Comparison of ENCODE assay signal across 8 mouse cellular contexts in genomic region chr7:90457517-90457916, GRCm38 (mm10). TPM values are rescaled to one million over a fixed set of nuclear protein-coding genes. Genes with fewer than 3 reads are reported as not detected.
DNase-seq lines count a peak whose midpoint lies in the region; ATAC-seq and TF ChIP-seq lines count a peak whose summit lies in the region.

No protein-coding gene starts in this region.

- peak overlapping the region; percentile 62 for H3K9ac ChIP-seq in heart, embryonic 15.5 days
- H3K9ac ChIP-seq in liver, embryonic 14.5 days (replicated peaks), result peak overlapping the region; percentile 76
- H3K9ac ChIP-seq in stomach, embryonic 15.5 days, result peak overlapping the region; percentile 68

- H3K4me2 ChIP-seq in heart, embryonic 15.5 days, result peak overlapping the region; percentile 77
- H3K4me2 ChIP-seq in liver, embryonic 14.5 days (ENCODE audit: low read depth), result peak overlapping the region; percentile 93
- H3K4me2 ChIP-seq in stomach, embryonic 15.5 days, result peak overlapping the region; percentile 82

- H3K36me3 ChIP-seq in heart, embryonic 15.5 days, result peaks cover 14% of the 10 kb centered on the region
- H3K36me3 ChIP-seq in liver, embryonic 14.5 days (replicated peaks; ENCODE audit: control insufficient read depth, insufficient read depth, low read depth), result peaks cover 5% of the 10 kb centered on the region; the same call in 1 of the 2 replicates
- peaks cover 3% of the 10 kb centered on the region; the same call in 1 of the 2 replicates for H3K36me3 ChIP-seq in stomach, embryonic 15.5 days

- peaks cover 7% of the 10 kb centered on the region; the same call in 1 of the 2 replicates for H3K4me1 ChIP-seq in lung, adult 2 months (ENCODE audit: control insufficient read depth, insufficient read depth, low read length)
- H3K4me1 ChIP-seq in brown adipose tissue, adult 24 weeks (ENCODE audit: control insufficient read depth, insufficient read depth, insufficient read length, low read length), result no peaks in the 10 kb centered on the region; the same call in 1 of the 2 replicates
- H3K4me1 ChIP-seq in heart, embryonic 15.5 days (replicated peaks), result peaks cover 11% of the 10 kb centered on the region
- H3K4me1 ChIP-seq in liver, embryonic 14.5 days (replicated peaks; ENCODE audit: control insufficient read depth in 2 of 2, insufficient read depth in 2 of 2, low read length in 1 of 2), result peaks cover 9 to 13% of the 10 kb centered on the region in 2 experiments; a peak in 3 of 4 replicates
- H3K4me1 ChIP-seq in stomach, embryonic 15.5 days, result peaks cover 6% of the 10 kb centered on the region; the same call in 1 of the 2 replicates

- WGBS in lung, adult 2 months, result 6% methylated on average over 10 of the region's 10 CpGs
- 10% methylated on average over 10 of the region's 10 CpGs for WGBS in heart, embryonic 15.5 days
- WGBS in liver, embryonic 14.5 days (ENCODE audit: insufficient replicate concordance), result 5% methylated on average over 10 of the region's 10 CpGs
- WGBS in stomach, embryonic 15.5 days, result 10% methylated on average over 10 of the region's 10 CpGs

- TF ChIP-seq POLR2A in lung, adult 2 months (IDR thresholded peaks at IDR 0.05; ENCODE audit: borderline replicate concordance, extremely low read depth, low read depth, low read length), result no peak

- peak overlapping the region; percentile 59 for H3K4me3 ChIP-seq in lung, adult 2 months (replicated peaks; ENCODE audit: extremely low read depth, low read depth, low read length)
- H3K4me3 ChIP-seq in brown adipose tissue, adult 24 weeks (ENCODE audit: insufficient read depth, low read depth, low read length), result peak overlapping the region; percentile 81
- H3K4me3 ChIP-seq in heart, embryonic 15.5 days, result peak overlapping the region; percentile 58
- H3K4me3 ChIP-seq in liver, embryonic 14.5 days (ENCODE audit: insufficient read depth in 1 of 2, low read depth in 2 of 2, low read length in 2 of 2), result peak overlapping the region; percentile 71 to 74
- peak overlapping the region; percentile 88 for H3K4me3 ChIP-seq in stomach, embryonic 15.5 days (replicated peaks)

- peak; percentile 58 for ATAC-seq in heart, embryonic 15.5 days (replicated peaks; ENCODE audit: insufficient number of reproducible peaks, insufficient read depth, low FRiP score, low read depth)
- peak; percentile 15 for ATAC-seq in liver, embryonic 14.5 days (ENCODE audit: insufficient read depth)
- ATAC-seq in stomach, embryonic 15.5 days (ENCODE audit: insufficient read depth, low FRiP score, low read depth), result peak; percentile 19; the same call in 1 of the 2 replicates
- ATAC-seq in monocyte, adult 5-6 weeks (replicated peaks; ENCODE audit: insufficient number of reproducible peaks, low FRiP score, low TSS enrichment, poor library complexity, severe bottlenecking), result no peak

- H3K9me3 ChIP-seq in heart, embryonic 15.5 days (replicated peaks), result no peaks in the 10 kb centered on the region
- H3K9me3 ChIP-seq in liver, embryonic 14.5 days (ENCODE audit: control insufficient read depth, low read length), result no peaks in the 10 kb centered on the region
- H3K9me3 ChIP-seq in stomach, embryonic 15.5 days, result no peaks in the 10 kb centered on the region

- DNase-seq in lung, adult 2 months, result peak; percentile 22
- no peak for DNase-seq in lung, postnatal 25 days (ENCODE audit: low spot score)
- no peak for DNase-seq in liver, embryonic 14.5 days (ENCODE audit: low read depth in 3 of 3, low spot score in 3 of 3)
- no peak for DNase-seq in right cerebral cortex, adult 2 months (ENCODE audit: low spot score in 2 of 2)

- H3K27me3 ChIP-seq in heart, embryonic 15.5 days, result peaks cover 6% of the 10 kb centered on the region
- no peaks in the 10 kb centered on the region for H3K27me3 ChIP-seq in liver, embryonic 14.5 days (ENCODE audit: control insufficient read depth, insufficient read depth, low read length)
- H3K27me3 ChIP-seq in stomach, embryonic 15.5 days (replicated peaks), result no peaks in the 10 kb centered on the region

- peak overlapping the region; percentile 73 for H3K27ac ChIP-seq in brown adipose tissue, adult 24 weeks (replicated peaks; ENCODE audit: low read depth, low read length)
- H3K27ac ChIP-seq in heart, embryonic 15.5 days, result peak overlapping the region; percentile 87
- peak overlapping the region; percentile 57 for H3K27ac ChIP-seq in liver, embryonic 14.5 days
- H3K27ac ChIP-seq in stomach, embryonic 15.5 days, result peak overlapping the region; percentile 93

- TF ChIP-seq CTCF in lung, adult 2 months (IDR thresholded peaks at IDR 0.05; ENCODE audit: insufficient read depth, low read length), result no peak
- no peak; the same call in 1 of the 2 replicates for TF ChIP-seq CTCF in liver, embryonic 14.5 days (IDR thresholded peaks at IDR 0.05; ENCODE audit: low read depth)

- TF ChIP-seq EP300 in liver, embryonic 14.5 days (IDR thresholded peaks at IDR 0.05; ENCODE audit: low read depth), result no peak

RNA-seq across cellular contexts. Expression of gene Tmem126a, which starts 0.5 kb away (rescaled TPM):
- polyA plus RNA-seq in lung, adult 2 months (2012; rRNA removed), result 6.8 and 13.8 TPM in 2 replicates
- polyA plus RNA-seq in brown adipose tissue, adult 24 weeks (2012; ENCODE audit: insufficient read depth, insufficient read length, missing spikeins), result 177 and 191 TPM in 2 replicates
- polyA plus RNA-seq in heart, embryonic 15.5 days (2015; fragmentation: Nextera tagmentation; extraction: Ambion mirVana), result 104 and 119 TPM in 2 replicates
- polyA plus RNA-seq in liver, embryonic 14.5 days (2012; rRNA removed), result 13.3 and 17.0 TPM in 2 replicates
- polyA plus RNA-seq in liver, embryonic 14.5 days (2014; fragmentation: Nextera tagmentation; extraction: Ambion mirVana), result 45.9 and 47.7 TPM in 2 replicates
- polyA plus RNA-seq in stomach, embryonic 15.5 days (2015; fragmentation: Nextera tagmentation; extraction: Ambion mirVana), result 111 and 122 TPM in 2 replicates
- 25.4 to 47.1 TPM (median 42.7 TPM) in 3 replicates for total RNA-seq in monocyte, adult 5-6 weeks (2017)

RNA-seq across cellular contexts. Expression of gene Crebzf, which starts 15.0 kb away (rescaled TPM):
- 41.3 and 57.3 TPM in 2 replicates for polyA plus RNA-seq in lung, adult 2 months (2012; rRNA removed)
- 23.2 and 37.5 TPM in 2 replicates for polyA plus RNA-seq in brown adipose tissue, adult 24 weeks (2012; ENCODE audit: insufficient read depth, insufficient read length, missing spikeins)
- polyA plus RNA-seq in heart, embryonic 15.5 days (2015; fragmentation: Nextera tagmentation; extraction: Ambion mirVana), result 17.0 and 18.5 TPM in 2 replicates
- 25.2 and 37.8 TPM in 2 replicates for polyA plus RNA-seq in liver, embryonic 14.5 days (2012; rRNA removed)
- polyA plus RNA-seq in liver, embryonic 14.5 days (2014; fragmentation: Nextera tagmentation; extraction: Ambion mirVana), result 15.1 and 16.2 TPM in 2 replicates
- polyA plus RNA-seq in stomach, embryonic 15.5 days (2015; fragmentation: Nextera tagmentation; extraction: Ambion mirVana), result 36.4 and 38.7 TPM in 2 replicates
- 89.3 to 156 TPM (median 111 TPM) in 3 replicates for total RNA-seq in monocyte, adult 5-6 weeks (2017)

RNA-seq across cellular contexts. Expression of gene Tmem126b, which starts 18.3 kb away (rescaled TPM):
- polyA plus RNA-seq in lung, adult 2 months (2012; rRNA removed), result 5.2 and 6.1 TPM in 2 replicates
- 47.4 and 60.3 TPM in 2 replicates for polyA plus RNA-seq in brown adipose tissue, adult 24 weeks (2012; ENCODE audit: insufficient read depth, insufficient read length, missing spikeins)
- polyA plus RNA-seq in heart, embryonic 15.5 days (2015; fragmentation: Nextera tagmentation; extraction: Ambion mirVana), result 29.6 and 30.8 TPM in 2 replicates
- 3.3 and 5.6 TPM in 2 replicates for polyA plus RNA-seq in liver, embryonic 14.5 days (2012; rRNA removed)
- 11.2 and 11.8 TPM in 2 replicates for polyA plus RNA-seq in liver, embryonic 14.5 days (2014; fragmentation: Nextera tagmentation; extraction: Ambion mirVana)
- 31.6 and 32.8 TPM in 2 replicates for polyA plus RNA-seq in stomach, embryonic 15.5 days (2015; fragmentation: Nextera tagmentation; extraction: Ambion mirVana)
- 5.9 to 8.8 TPM (median 8.7 TPM) in 3 replicates for total RNA-seq in monocyte, adult 5-6 weeks (2017)

RNA-seq across cellular contexts. Expression of gene Dlg2, which starts 19.0 kb away (rescaled TPM):
- polyA plus RNA-seq in lung, adult 2 months (2012; rRNA removed), result 0.14 and 1.3 TPM in 2 replicates
- 1.4 and 7.6 TPM in 2 replicates for polyA plus RNA-seq in brown adipose tissue, adult 24 weeks (2012; ENCODE audit: insufficient read depth, insufficient read length, missing spikeins)
- 6.3 and 8.6 TPM in 2 replicates for polyA plus RNA-seq in heart, embryonic 15.5 days (2015; fragmentation: Nextera tagmentation; extraction: Ambion mirVana)
- 0.44 and 0.45 TPM in 2 replicates for polyA plus RNA-seq in liver, embryonic 14.5 days (2012; rRNA removed)
- polyA plus RNA-seq in liver, embryonic 14.5 days (2014; fragmentation: Nextera tagmentation; extraction: Ambion mirVana), result 0.33 and 0.51 TPM in 2 replicates
- 4.1 and 5.3 TPM in 2 replicates for polyA plus RNA-seq in stomach, embryonic 15.5 days (2015; fragmentation: Nextera tagmentation; extraction: Ambion mirVana)
- 0.96 to 2.9 TPM (median 1.7 TPM) in 3 replicates for total RNA-seq in monocyte, adult 5-6 weeks (2017)

RNA-seq across cellular contexts. Expression of gene Ccdc89, which starts 31.1 kb away (rescaled TPM):
- polyA plus RNA-seq in lung, adult 2 months (2012; rRNA removed), result 0.18 and 0.25 TPM in 2 replicates
- polyA plus RNA-seq in brown adipose tissue, adult 24 weeks (2012; ENCODE audit: insufficient read depth, insufficient read length, missing spikeins), result not detected in 2 replicates
- polyA plus RNA-seq in heart, embryonic 15.5 days (2015; fragmentation: Nextera tagmentation; extraction: Ambion mirVana), result 0.67 and 0.70 TPM in 2 replicates
- polyA plus RNA-seq in liver, embryonic 14.5 days (2012; rRNA removed), result 0.04 and 0.13 TPM in 2 replicates
- not detected in 2 replicates for polyA plus RNA-seq in liver, embryonic 14.5 days (2014; fragmentation: Nextera tagmentation; extraction: Ambion mirVana)
- polyA plus RNA-seq in stomach, embryonic 15.5 days (2015; fragmentation: Nextera tagmentation; extraction: Ambion mirVana), result 1.3 and 1.5 TPM in 2 replicates
- total RNA-seq in monocyte, adult 5-6 weeks (2017), result 0.53 to 0.78 TPM in 2 of 3 replicates, not detected in the other
